Mouse (Mus musculus): ENCODE data around the gene Serpina1f. TPM values are rescaled to one million over a fixed set of nuclear protein-coding genes. Genes with fewer than 3 reads are reported as not detected.

The Serpina1f gene
- not detected for polyA plus RNA-seq (2017; shearing (Covaris generic))

GRCm38 (mm10) chr12:103695429-103695828 is at the start of gene Serpina1f:
TSS of gene Serpina1f (minus strand) at chr12:103695529.

GRCm38 (mm10) chr12:103676039-103676438 is 19.3 kb downstream of the Serpina1f start, which contains the start of gene Serpina16:
TSS of gene Serpina16 (minus strand) at chr12:103676139.

GRCm38 (mm10) chr12:103656848-103657626 is 38.3 kb downstream of the Serpina1f start, which contains the start of gene Serpina6:
TSS of gene Serpina6 (minus strand) at chr12:103657212.

Other genes with a start within 250 kb of the Serpina1f start
- not detected for gene Ifi27l2b, start 238.3 kb downstream of the Serpina1f start, polyA plus RNA-seq (2017; shearing (Covaris generic))
- gene Ppp4r4, start 163.2 kb downstream of the Serpina1f start, polyA plus RNA-seq (2017; shearing (Covaris generic)), result not detected
- gene Serpina10, start 64.1 kb downstream of the Serpina1f start, polyA plus RNA-seq (2017; shearing (Covaris generic)), result not detected
- not detected for gene Serpina6, start 38.3 kb downstream of the Serpina1f start, polyA plus RNA-seq (2017; shearing (Covaris generic))
- gene Serpina16, start 19.4 kb downstream of the Serpina1f start, polyA plus RNA-seq (2017; shearing (Covaris generic)), result not detected
- not detected for gene Serpina1d, start 78.1 kb upstream of the Serpina1f start, polyA plus RNA-seq (2017; shearing (Covaris generic))
- gene Serpina1b, start 134.8 kb upstream of the Serpina1f start, polyA plus RNA-seq (2017; shearing (Covaris generic)), result not detected
- gene Serpina1a, start 168.0 kb upstream of the Serpina1f start, polyA plus RNA-seq (2017; shearing (Covaris generic)), result not detected
- gene Serpina1c, start 209.4 kb upstream of the Serpina1f start, polyA plus RNA-seq (2017; shearing (Covaris generic)), result not detected

Measured in activated CD4-positive, CD25-positive, alpha-beta regulatory T cell, adult 9 weeks (primary cell).